Comparison of ENCODE assay signal across 11 mouse cellular contexts in genomic region chr4:133037293-133037692, GRCm38 (mm10). TPM values are rescaled to one million over a fixed set of nuclear protein-coding genes. Genes with fewer than 3 reads are reported as not detected.
DNase-seq lines count a peak whose midpoint lies in the region; ATAC-seq and TF ChIP-seq lines count a peak whose summit lies in the region.
"Had no signal": no experiment of that assay in that cellular context is flagged by ENCODE, and none has a peak within 500 bp of the region (broad histone marks: within the 10 kb centered on the region; RNA-seq: fewer than 3 reads in every experiment).

No protein-coding gene starts in this region.

- TF ChIP-seq CTCF in E14TG2a.4 (conservative IDR thresholded peaks at IDR 0.05; ENCODE audit: low read length), result no peak

- DNase-seq in cerebellum, adult 11-12 months, result peak; percentile 54
- no peak for DNase-seq in cerebellum, postnatal 36 days
- peak; percentile 24 for DNase-seq in kidney, adult 18-20 months
- DNase-seq in kidney, postnatal 4 days, result no peak
- no peak for DNase-seq in hindbrain, embryonic 14.5 days (ENCODE audit: low spot score)
- DNase-seq in spleen, adult 18-20 months, result no peak
- DNase-seq in ovary, adult 18-20 months (ENCODE audit: low spot score), result no peak
- DNase-seq: gastrocnemius, postnatal 25 days; right cerebral cortex, postnatal 14 days had no signal

- peaks cover 31% of the 10 kb centered on the region for H3K36me3 ChIP-seq in E14TG2a.4 (ENCODE audit: insufficient read depth, low read length)
- H3K36me3 ChIP-seq in hindbrain, embryonic 14.5 days (replicated peaks; ENCODE audit: control insufficient read depth, insufficient read depth), result no peaks in the 10 kb centered on the region; the same call in 1 of the 2 replicates

- H3K4me1 ChIP-seq in E14TG2a.4 (replicated peaks; ENCODE audit: low read depth, low read length), result peaks cover 71% of the 10 kb centered on the region
- peaks cover 55% of the 10 kb centered on the region for H3K4me1 ChIP-seq in hindbrain, embryonic 14.5 days (replicated peaks; ENCODE audit: control insufficient read depth, insufficient read depth, low read length)

- no peaks in the 10 kb centered on the region for H3K27me3 ChIP-seq in E14TG2a.4 (ENCODE audit: insufficient read depth, low read length)
- H3K27me3 ChIP-seq in hindbrain, embryonic 14.5 days (ENCODE audit: control insufficient read depth, insufficient read depth, low read length), result 0 out of 2 replicates have a peak, but pooled peaks cover 2% of the 10 kb centered on the region

- no peak for ATAC-seq in hindbrain, embryonic 14.5 days (ENCODE audit: low FRiP score)
- ATAC-seq: forebrain, embryonic 13.5 days had no signal

- no peaks in the 10 kb centered on the region for H3K9me3 ChIP-seq in E14TG2a.4 (ENCODE audit: low read length)
- H3K9me3 ChIP-seq in hindbrain, embryonic 14.5 days (ENCODE audit: control insufficient read depth, low read length), result no peaks in the 10 kb centered on the region
- H3K9me3 ChIP-seq: forebrain, embryonic 13.5 days had no signal

- peak overlapping the region; percentile 57 for H3K4me3 ChIP-seq in E14TG2a.4 (replicated peaks; ENCODE audit: low read length)
- no peak overlapping the region for H3K4me3 ChIP-seq in hindbrain, embryonic 14.5 days (replicated peaks; ENCODE audit: low read length)

- H3K27ac ChIP-seq in hindbrain, embryonic 14.5 days, result 0 out of 2 replicates have a peak overlapping the region, but pooled peaks have one; percentile 38
- H3K27ac ChIP-seq: forebrain, embryonic 13.5 days had no signal

- WGBS in hindbrain, embryonic 14.5 days, result 32% methylated on average over 9 of the region's 9 CpGs

- H3K4me2 ChIP-seq in hindbrain, embryonic 14.5 days (replicated peaks), result no peak overlapping the region

- H3K9ac ChIP-seq in hindbrain, embryonic 14.5 days, result no peak overlapping the region; the same call in 1 of the 2 replicates
- H3K9ac ChIP-seq: forebrain, embryonic 13.5 days had no signal

RNA-seq across cellular contexts. Expression of gene Ahdc1, which starts 26.2 kb away (rescaled TPM):
- polyA plus RNA-seq in hindbrain, embryonic 14.5 days (2014; fragmentation: Nextera tagmentation; extraction: Ambion mirVana), result 12.9 and 13.4 TPM in 2 replicates

Comparison
In these comparisons a context has a peak if more than half of its experiments do, and no peak if none do; other contexts are left out.
1. DNase-seq: peak in cerebellum, adult 11-12 months (single experiment) and kidney, adult 18-20 months (single experiment); none in cerebellum, postnatal 36 days (0 of 2), kidney, postnatal 4 days (0 of 2), hindbrain, embryonic 14.5 days (single experiment), spleen, adult 18-20 months (0 of 2) and ovary, adult 18-20 months (single experiment).